Mouse (Mus musculus): Measurements from ENCODE around the gene Ado.

The Ado gene

GRCm38 (mm10) chr10:67548877-67549731 is at the start of gene Ado:
Ado (minus strand) TSS chr10:67548955.
- DNase-seq (ENCODE audit: low spot score in 2 of 2): peak; percentile 96 to 97

GRCm38 (mm10) chr10:67595278-67595677 is 46.5 kb upstream of the Ado start:
- no peak for DNase-seq (ENCODE audit: low spot score in 2 of 2)

- no peak for DNase-seq (ENCODE audit: low spot score in 2 of 2)
These were observed 37.3 kb upstream of the Ado start for GRCm38 (mm10) chr10:67585873-67586610.

- no peak for DNase-seq (ENCODE audit: low spot score in 2 of 2)
These were observed 33.0 kb upstream of the Ado start for GRCm38 (mm10) chr10:67581698-67582285.

GRCm38 (mm10) chr10:67579830-67580229 is 31.1 kb upstream of the Ado start:
- no peak for DNase-seq (ENCODE audit: low spot score in 2 of 2)

GRCm38 (mm10) chr10:67573310-67573709 is 24.6 kb upstream of the Ado start:
- no peak for DNase-seq (ENCODE audit: low spot score in 2 of 2)

- no peak for DNase-seq (ENCODE audit: low spot score in 2 of 2)
These were observed 22.7 kb upstream of the Ado start for GRCm38 (mm10) chr10:67571443-67571842.

GRCm38 (mm10) chr10:67569539-67569938 is 20.8 kb upstream of the Ado start:
- DNase-seq (ENCODE audit: low spot score in 2 of 2): no peak

- no peak for DNase-seq (ENCODE audit: low spot score in 2 of 2)
These were observed 17.3 kb upstream of the Ado start for GRCm38 (mm10) chr10:67566104-67566503.

GRCm38 (mm10) chr10:67564509-67564908 is 15.8 kb upstream of the Ado start:
- DNase-seq (ENCODE audit: low spot score in 2 of 2): no peak

- no peak for DNase-seq (ENCODE audit: low spot score in 2 of 2)
These were observed 12.4 kb upstream of the Ado start for GRCm38 (mm10) chr10:67561185-67561584.

GRCm38 (mm10) chr10:67559765-67560394 is 11.1 kb upstream of the Ado start:
- no peak for DNase-seq (ENCODE audit: low spot score in 2 of 2)

- DNase-seq (ENCODE audit: low spot score in 2 of 2): no peak
These were observed 9.3 kb upstream of the Ado start for GRCm38 (mm10) chr10:67558053-67558452.

- peak in 1 of 2 experiments; percentile 69 for DNase-seq (ENCODE audit: low spot score in 2 of 2)
These were observed 397 bp downstream of the Ado start for GRCm38 (mm10) chr10:67548261-67548854.

GRCm38 (mm10) chr10:67547850-67548260 is 900 bp downstream of the Ado start:
- DNase-seq (ENCODE audit: low spot score in 2 of 2): no peak

- DNase-seq (ENCODE audit: low spot score in 2 of 2): no peak
These were observed 8.2 kb downstream of the Ado start for GRCm38 (mm10) chr10:67540591-67540990.

GRCm38 (mm10) chr10:67539401-67539730 is 9.4 kb downstream of the Ado start:
- no peak for DNase-seq (ENCODE audit: low spot score in 2 of 2)

GRCm38 (mm10) chr10:67538585-67539400 is 10.0 kb downstream of the Ado start:
- DNase-seq (ENCODE audit: low spot score in 2 of 2): peak in 1 of 2 experiments; percentile 51

- DNase-seq (ENCODE audit: low spot score in 2 of 2): peak in 1 of 2 experiments; percentile 31
These were observed 10.6 kb downstream of the Ado start for GRCm38 (mm10) chr10:67538106-67538505.

- peak; percentile 82 to 90 for DNase-seq (ENCODE audit: low spot score in 2 of 2)
These were observed 11.4 kb downstream of the Ado start for GRCm38 (mm10) chr10:67537151-67537994.

All from frontal cortex, postnatal 36 days (tissue).